Mouse (Mus musculus) 416B (cell line): ENCODE results near the gene Gm16430.
"Not testable (repeated sequence)": the region's sequence is repeated elsewhere in the genome, so short reads cannot be mapped to it uniquely, and the experiment has no call there.

Source experiments
- DNase-seq: peaks from one replicate; pipeline ENCODE4 v3.0.0; 2011; ENCODE audit warnings: low read depth

The Gm16430 gene

GRCm38 (mm10) chrX:54621911-54622310, at the start of gene Gm16430:
Gene Gm16430, plus strand, starts transcription at chrX:54622211.
- not testable (repeated sequence) for DNase-seq
